In the genomic region with DNA sequence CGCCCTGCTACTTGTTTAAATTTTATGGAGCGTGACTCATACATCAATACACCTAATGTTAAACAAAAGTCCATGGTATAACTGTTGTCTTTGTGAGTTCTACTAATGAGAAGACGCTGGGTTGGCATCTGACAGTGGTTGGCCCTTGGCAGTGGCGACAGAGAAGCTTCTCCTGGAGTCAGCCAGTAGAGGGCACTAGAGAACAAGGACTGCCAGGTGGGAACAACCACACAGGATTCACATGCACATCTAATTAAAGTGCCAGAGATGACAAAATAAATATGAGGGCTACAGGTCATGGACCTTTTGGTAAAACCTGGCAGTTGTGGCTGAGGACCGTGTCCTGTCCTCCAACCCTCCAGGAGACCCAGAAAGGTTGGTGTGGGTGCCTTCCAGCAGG, we compare ENCODE assay signal across 9 mouse cellular contexts. TPM values are rescaled to one million over a fixed set of nuclear protein-coding genes. Genes with fewer than 3 reads are reported as not detected.
DNase-seq lines count a peak whose midpoint lies in the region; ATAC-seq lines count a peak whose summit lies in the region.
"Had no signal": no experiment of that assay in that cellular context is flagged by ENCODE, and none has a peak within 500 bp of the region (broad histone marks: within the 10 kb centered on the region; RNA-seq: fewer than 3 reads in every experiment).

No protein-coding gene starts in this region.

- no peaks in the 10 kb centered on the region for H3K9me3 ChIP-seq in forebrain, embryonic 10.5 days
- no peaks in the 10 kb centered on the region for H3K9me3 ChIP-seq in forebrain, embryonic 16.5 days (ENCODE audit: control insufficient read depth, low read length)
- H3K9me3 ChIP-seq in hindbrain, embryonic 14.5 days (ENCODE audit: control insufficient read depth, low read length): no peaks in the 10 kb centered on the region

- ATAC-seq in forebrain, embryonic 16.5 days: no peak
- no peak for ATAC-seq in hindbrain, embryonic 14.5 days (ENCODE audit: low FRiP score)

- H3K36me3 ChIP-seq in forebrain, embryonic 10.5 days (replicated peaks): no peaks in the 10 kb centered on the region
- no peaks in the 10 kb centered on the region for H3K36me3 ChIP-seq in forebrain, embryonic 16.5 days (ENCODE audit: control insufficient read depth, insufficient read depth)
- no peaks in the 10 kb centered on the region for H3K36me3 ChIP-seq in hindbrain, embryonic 14.5 days (replicated peaks; ENCODE audit: control insufficient read depth, insufficient read depth)

- peak; percentile 46 for DNase-seq in forebrain, embryonic 10.5 days (ENCODE audit: extremely low spot score, low spot score)
- peak; percentile 30 for DNase-seq in urinary bladder, adult 18-20 months (ENCODE audit: low spot score in 2 of 2)
- no peak for DNase-seq in urinary bladder, postnatal 10 days (ENCODE audit: low spot score)
- DNase-seq in cerebellum, postnatal 36 days: peak; percentile 73 to 76
- DNase-seq in hindbrain, embryonic 14.5 days (ENCODE audit: low spot score): peak; percentile 87
- peak; percentile 36 to 60 for DNase-seq in lung, adult 18-20 months
- peak; percentile 46 for DNase-seq in skeletal muscle tissue, adult 2 months (ENCODE audit: low read depth, low spot score)

- H3K27ac ChIP-seq in forebrain, embryonic 10.5 days: no peak overlapping the region
- no peak overlapping the region for H3K27ac ChIP-seq in forebrain, embryonic 16.5 days (ENCODE audit: low read length)
- H3K27ac ChIP-seq in hindbrain, embryonic 14.5 days: no peak overlapping the region

- H3K4me3 ChIP-seq in forebrain, embryonic 10.5 days: no peak overlapping the region
- no peak overlapping the region for H3K4me3 ChIP-seq in forebrain, embryonic 16.5 days (replicated peaks; ENCODE audit: low read length)
- H3K4me3 ChIP-seq in hindbrain, embryonic 14.5 days (replicated peaks; ENCODE audit: low read length): no peak overlapping the region

- no peaks in the 10 kb centered on the region; the same call in 1 of the 2 replicates for H3K4me1 ChIP-seq in forebrain, embryonic 10.5 days
- no peaks in the 10 kb centered on the region for H3K4me1 ChIP-seq in forebrain, embryonic 16.5 days (replicated peaks; ENCODE audit: control insufficient read depth, insufficient read depth, low read length)
- no peaks in the 10 kb centered on the region for H3K4me1 ChIP-seq in hindbrain, embryonic 14.5 days (replicated peaks; ENCODE audit: control insufficient read depth, insufficient read depth, low read length)

- no peak overlapping the region for H3K9ac ChIP-seq in forebrain, embryonic 16.5 days (replicated peaks; ENCODE audit: low read depth, low read length)
- no peak overlapping the region for H3K9ac ChIP-seq in hindbrain, embryonic 14.5 days

- no peak overlapping the region for H3K4me2 ChIP-seq in forebrain, embryonic 16.5 days (ENCODE audit: low read length)
- H3K4me2 ChIP-seq in hindbrain, embryonic 14.5 days (replicated peaks): no peak overlapping the region

- 22% methylated on average over 5 of the region's 5 CpGs for WGBS in forebrain, embryonic 10.5 days
- 19% methylated on average over 5 of the region's 5 CpGs for WGBS in forebrain, embryonic 16.5 days
- 19% methylated on average over 5 of the region's 5 CpGs for WGBS in hindbrain, embryonic 14.5 days

- H3K27me3 ChIP-seq in forebrain, embryonic 10.5 days (ENCODE audit: poor library complexity, severe bottlenecking): no peaks in the 10 kb centered on the region
- H3K27me3 ChIP-seq in forebrain, embryonic 16.5 days (replicated peaks; ENCODE audit: control insufficient read depth, insufficient read depth, low read length): no peaks in the 10 kb centered on the region
- H3K27me3 ChIP-seq in hindbrain, embryonic 14.5 days (ENCODE audit: control insufficient read depth, insufficient read depth, low read length): no peaks in the 10 kb centered on the region

RNA-seq across cellular contexts. Expression of a gene that starts 5.7 kb away (rescaled TPM):
- polyA plus RNA-seq in forebrain, embryonic 10.5 days (2016; fragmentation: Nextera tagmentation; extraction: Ambion mirVana): not detected in 2 replicates
- not detected in 2 replicates for polyA plus RNA-seq in forebrain, embryonic 16.5 days (2015; fragmentation: Nextera tagmentation; extraction: Ambion mirVana)
- not detected in 2 replicates for polyA plus RNA-seq in hindbrain, embryonic 14.5 days (2014; fragmentation: Nextera tagmentation; extraction: Ambion mirVana)
- polyA plus RNA-seq: heart, embryonic 16.5 days had no signal

RNA-seq across cellular contexts. Expression of a gene that starts 9.0 kb away (rescaled TPM):
- polyA plus RNA-seq in forebrain, embryonic 10.5 days (2016; fragmentation: Nextera tagmentation; extraction: Ambion mirVana): 0.64 and 0.71 TPM in 2 replicates
- polyA plus RNA-seq in forebrain, embryonic 16.5 days (2015; fragmentation: Nextera tagmentation; extraction: Ambion mirVana): not detected in 2 replicates
- 2.9 and 4.5 TPM in 2 replicates for polyA plus RNA-seq in hindbrain, embryonic 14.5 days (2014; fragmentation: Nextera tagmentation; extraction: Ambion mirVana)

RNA-seq across cellular contexts. Expression of a gene that starts 26.7 kb away (rescaled TPM):
- polyA plus RNA-seq in forebrain, embryonic 10.5 days (2016; fragmentation: Nextera tagmentation; extraction: Ambion mirVana): not detected in 2 replicates
- not detected in 2 replicates for polyA plus RNA-seq in forebrain, embryonic 16.5 days (2015; fragmentation: Nextera tagmentation; extraction: Ambion mirVana)
- not detected in 2 replicates for polyA plus RNA-seq in hindbrain, embryonic 14.5 days (2014; fragmentation: Nextera tagmentation; extraction: Ambion mirVana)
- polyA plus RNA-seq: heart, embryonic 16.5 days had no signal
